Mouse (Mus musculus) limb, embryonic 11.5 days (tissue): ENCODE results near the gene Vmn1r205. TPM values are rescaled to one million over a fixed set of nuclear protein-coding genes. Genes with fewer than 3 reads are reported as not detected.
"Not testable (repeated sequence)": the region's sequence is repeated elsewhere in the genome, so short reads cannot be mapped to it uniquely, and the experiment has no call there.

Source experiments
- ATAC-seq: fragments of 200-750 bp; cut with Nextera tagmentation; 2 replicates; pipeline ENCODE4 v1.8.0; 2017; ENCODE audit warnings: low read depth; ENCODE audit not compliant: insufficient number of reproducible peaks, low FRiP score, low TSS enrichment
- DNase-seq: peaks from one replicate; pipeline ENCODE4 v3.0.0-alpha.2; 2015; ENCODE audit warnings: low spot score
- H3K27ac ChIP-seq: fragments of 300-500 bp; sonication (generic); replicated peaks from 2 replicates; pipeline ENCODE4 v1.5.1; 2014; ENCODE audit warnings: low read depth, mild to moderate bottlenecking, low read length
- H3K27me3 ChIP-seq: fragments of 300-500 bp; sonication (generic); 2 replicates; pipeline ENCODE4 v1.6.1; 2014; ENCODE audit warnings: mild to moderate bottlenecking, low read length, mixed read lengths; ENCODE audit not compliant: control insufficient read depth, insufficient read depth
- H3K36me3 ChIP-seq: fragments of 300-500 bp; sonication (generic); 2 replicates; pipeline ENCODE4 v1.6.1; 2014; ENCODE audit warnings: mild to moderate bottlenecking, low read length, moderate library complexity, mixed read lengths; ENCODE audit not compliant: control insufficient read depth, insufficient read depth
- H3K4me1 ChIP-seq: fragments of 300-500 bp; sonication (generic); 2 replicates; pipeline ENCODE4 v1.6.1; 2014; ENCODE audit warnings: low read length, mixed read lengths; ENCODE audit not compliant: control insufficient read depth, insufficient read depth
- H3K4me2 ChIP-seq: fragments of 300-500 bp; sonication (generic); 2 replicates; pipeline ENCODE4 v1.6.1; 2014; ENCODE audit warnings: low read depth, mild to moderate bottlenecking, moderate library complexity; ENCODE audit not compliant: severe bottlenecking
- H3K4me3 ChIP-seq: fragments of 300-500 bp; sonication (generic); 2 replicates; pipeline ENCODE4 v1.5.1; 2014; ENCODE audit warnings: low read depth, low read length
- H3K9ac ChIP-seq: fragments of 300-500 bp; sonication (generic); 2 replicates; pipeline ENCODE4 v1.6.1; 2014; ENCODE audit warnings: mild to moderate bottlenecking, low read length
- H3K9me3 ChIP-seq: fragments of 300-500 bp; sonication (generic); 2 replicates; pipeline ENCODE4 v1.6.1; 2016; ENCODE audit warnings: low read length; ENCODE audit not compliant: control insufficient read depth
- WGBS: fragments of 180-500 bp; shearing (Covaris S2); extraction: QIAGEN DNeasy Blood & Tissue Kit; methylation state at CpG from one replicate; pipeline ENCODE4 v1.1.7; 2014; 5-methylcytosine and 5-hydroxymethylcytosine counted together
- polyA plus RNA-seq: library from polyadenylated mRNA; unstranded; fragments of >200 nt; fragmentation: Nextera tagmentation; extraction: Ambion mirVana; gene quantifications from 2 replicates; pipeline ENCODE4 v1.2.1, GENCODE M21; 2014

Gene Vmn1r205
- not detected in 2 replicates for polyA plus RNA-seq

DNA sequence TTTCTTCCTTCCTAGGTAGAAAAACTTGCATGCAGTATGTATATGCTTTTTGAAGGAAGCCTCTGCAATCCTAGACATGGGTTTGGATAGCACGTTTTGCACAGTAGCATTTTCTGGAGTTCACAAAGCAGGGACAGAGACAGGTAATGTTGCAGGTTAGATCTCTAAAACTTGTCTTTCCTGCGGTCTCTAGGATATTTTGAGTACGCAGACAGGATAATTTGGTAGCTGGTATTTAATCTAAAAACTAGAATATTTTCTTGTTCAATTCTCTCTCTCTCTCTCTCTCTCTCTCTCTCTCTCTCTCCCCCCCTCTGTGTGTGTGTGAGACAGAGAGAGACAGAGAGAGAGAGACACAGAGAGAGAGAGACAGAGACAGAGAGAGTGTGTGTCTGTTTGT, at the start of gene Vmn1r205:
Vmn1r205 (minus strand) TSS at position 101 of the 400 bp plus-strand sequence.
- no peak within 1 kb of the TSS for H3K27ac ChIP-seq
- H3K9me3 ChIP-seq, result no peaks in the 10 kb centered on the region
- ATAC-seq, result no peak
- H3K4me3 ChIP-seq, result no peak within 1 kb of the TSS
- DNase-seq, result no peak
- no peak within 1 kb of the TSS for H3K4me2 ChIP-seq
- H3K36me3 ChIP-seq, result no peaks in the 10 kb centered on the region
- no peaks in the 10 kb centered on the region for H3K4me1 ChIP-seq
- no peak within 1 kb of the TSS for H3K9ac ChIP-seq
- 90% methylated on average over 3 of the region's 3 CpGs for WGBS
- no peaks in the 10 kb centered on the region for H3K27me3 ChIP-seq

DNA sequence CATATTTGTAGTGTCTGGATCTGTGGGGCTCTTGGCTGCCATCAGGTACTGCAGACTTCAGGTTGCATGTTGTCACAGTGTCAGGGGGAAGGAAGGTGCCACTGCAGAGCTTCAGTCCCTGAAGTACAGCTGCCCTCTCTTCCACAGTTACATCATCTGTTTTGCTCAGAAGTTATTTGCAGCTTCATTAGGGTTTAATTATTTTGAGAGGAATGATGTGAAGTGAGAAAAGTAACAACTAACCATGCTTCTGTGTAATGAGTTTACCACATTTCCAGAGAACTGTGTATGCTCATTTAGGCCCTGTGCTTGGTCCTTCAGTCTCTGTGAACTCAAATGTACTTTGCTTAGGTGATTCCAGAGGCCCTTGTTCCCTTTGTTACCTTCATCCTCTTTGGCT, 31.4 kb upstream of the Vmn1r205 start, which contains the start of gene Vmn1r206:
Vmn1r206 (minus strand) TSS at position 101 of the 400 bp plus-strand sequence.
- not testable (repeated sequence) for H3K36me3 ChIP-seq, DNase-seq, H3K4me1 ChIP-seq

DNA sequence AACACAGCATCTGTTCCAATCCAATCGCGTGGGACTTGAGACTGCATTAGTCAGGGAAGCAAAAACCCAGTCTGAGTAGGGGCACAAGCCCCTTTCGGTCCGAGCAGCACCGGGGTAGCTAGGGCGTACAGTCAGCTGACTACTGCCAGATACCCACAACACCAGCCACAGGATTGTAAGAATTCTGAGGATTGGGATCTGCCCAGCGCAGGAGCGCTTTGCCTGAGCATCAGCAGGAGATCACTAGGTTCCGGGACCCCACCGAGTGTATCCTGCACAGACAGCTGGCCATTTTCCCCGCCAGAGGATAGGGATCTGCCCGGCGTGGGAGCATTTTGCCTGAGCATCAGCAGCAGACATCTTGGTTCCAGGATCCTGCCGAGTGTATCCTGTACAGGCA, 9.5 kb downstream of the Vmn1r205 start:
- not testable (repeated sequence) for H3K4me2 ChIP-seq, H3K27me3 ChIP-seq, H3K9ac ChIP-seq, DNase-seq, H3K36me3 ChIP-seq, ATAC-seq, H3K9me3 ChIP-seq, H3K4me1 ChIP-seq, H3K27ac ChIP-seq, H3K4me3 ChIP-seq
- 80% methylated on average over 14 of the region's 14 CpGs for WGBS

More for the DNA sequence above, 31.4 kb upstream of the Vmn1r205 start, which contains the start of gene Vmn1r206:
- not testable (repeated sequence) for H3K27me3 ChIP-seq, H3K9ac ChIP-seq, ATAC-seq, H3K4me3 ChIP-seq, H3K4me2 ChIP-seq, H3K27ac ChIP-seq, H3K9me3 ChIP-seq

- H3K4me2 ChIP-seq, H3K4me3 ChIP-seq, H3K9ac ChIP-seq, H3K27ac ChIP-seq, ATAC-seq, H3K9me3 ChIP-seq, H3K4me1 ChIP-seq, DNase-seq, H3K36me3 ChIP-seq, H3K27me3 ChIP-seq: not testable (repeated sequence)
- WGBS, result 83% methylated on average over 3 of the region's 3 CpGs
Measured at GRCm38 (mm10) chr13:22574911-22575310, 17.9 kb downstream of the Vmn1r205 start.

- H3K9me3 ChIP-seq, H3K4me1 ChIP-seq, H3K27me3 ChIP-seq, ATAC-seq, H3K4me2 ChIP-seq, H3K36me3 ChIP-seq, H3K4me3 ChIP-seq, H3K9ac ChIP-seq, H3K27ac ChIP-seq, DNase-seq: not testable (repeated sequence)
- 71% methylated on average over 1 of the region's 1 CpGs for WGBS
Measured at GRCm38 (mm10) chr13:22552898-22553297, 39.9 kb downstream of the Vmn1r205 start, which contains the start of gene Vmn1r204. TSS of gene Vmn1r204 (plus strand) at chr13:22553198.

Other genes with a start within 250 kb of the Vmn1r205 start
- gene Vmn1r198, start 242.6 kb downstream of the Vmn1r205 start, polyA plus RNA-seq, result not detected in 2 replicates
- not detected in 2 replicates for gene Vmn1r199, start 213.2 kb downstream of the Vmn1r205 start, polyA plus RNA-seq
- not detected in 2 replicates for gene Vmn1r200, start 202.6 kb downstream of the Vmn1r205 start, polyA plus RNA-seq
- gene Vmn1r201, start 121.1 kb downstream of the Vmn1r205 start, polyA plus RNA-seq, result not detected in 2 replicates
- not detected in 2 replicates for gene Vmn1r202, start 87.6 kb downstream of the Vmn1r205 start, polyA plus RNA-seq
- not detected in 2 replicates for gene Vmn1r203, start 74.9 kb downstream of the Vmn1r205 start, polyA plus RNA-seq
- not detected in 2 replicates for gene Vmn1r204, start 39.8 kb downstream of the Vmn1r205 start, polyA plus RNA-seq
- gene Vmn1r206, start 31.3 kb upstream of the Vmn1r205 start, polyA plus RNA-seq, result not detected in 2 replicates
- not detected in 2 replicates for gene Vmn1r207-ps, start 136.6 kb upstream of the Vmn1r205 start, polyA plus RNA-seq
- gene Vmn1r208, start 184.4 kb upstream of the Vmn1r205 start, polyA plus RNA-seq, result not detected in 2 replicates
- gene Vmn1r209, start 216.7 kb upstream of the Vmn1r205 start, polyA plus RNA-seq, result not detected in 2 replicates
- gene Vmn1r210, start 238.3 kb upstream of the Vmn1r205 start, polyA plus RNA-seq, result not detected in 2 replicates